Mouse (Mus musculus) cerebellum, adult 2 months (tissue): ENCODE results near the gene Tpm3-rs7.
"Not testable (repeated sequence)": the region's sequence is repeated elsewhere in the genome, so short reads cannot be mapped to it uniquely, and the experiment has no call there.

Experiments used
- CTCF ChIP-seq: fragments of 200-500 bp; IDR thresholded peaks from 2 replicates; pipeline ENCODE4 v1.5.1; 2011; ENCODE audit warnings: low read depth, mild to moderate bottlenecking, control low read depth, low read length, moderate library complexity, borderline replicate concordance; ENCODE audit not compliant: insufficient read depth
- POLR2A ChIP-seq: fragments of 200-500 bp; IDR thresholded peaks from 2 replicates; pipeline ENCODE4 v1.6.1; 2011; ENCODE audit warnings: low read length, control low read depth, borderline replicate concordance; ENCODE audit not compliant: insufficient read depth

GRCm38 (mm10) chr14:113314499-113314898 lies at the start of gene Tpm3-rs7:
- not testable (repeated sequence) for TF ChIP-seq CTCF, POLR2A
